Mouse (Mus musculus) stomach, postnatal 0 days (tissue): ENCODE data around the gene Actbl2.

ENCODE experiments used
- CTCF ChIP-seq: IDR thresholded peaks from 2 replicates; pipeline ENCODE4 v1.5.1; 2016; ENCODE audit warnings: antibody characterized with exemption, low read depth, mild to moderate bottlenecking, moderate library complexity
- EP300 ChIP-seq: optimal IDR thresholded peaks from 2 replicates; pipeline ENCODE3; 2016; ENCODE audit warnings: antibody characterized with exemption

GRCm38 (mm10) chr13:111254713-111255112 is at the start of gene Actbl2:
- no peak for TF ChIP-seq CTCF
- TF ChIP-seq EP300, result no peak
